Mouse (Mus musculus) common myeloid progenitor, adult 5-6 weeks (primary cell): ENCODE results near the gene Serpina3j. TPM values are rescaled to one million over a fixed set of nuclear protein-coding genes. Genes with fewer than 3 reads are reported as not detected.

Source experiments
- total RNA-seq: library from RNA; stranded (forward); fragments of 200-1000, 187-1606 nt; gene quantifications from 2 replicates; pipeline ENCODE4 v1.2.3, GENCODE M21; 2017

Gene Serpina3j
- total RNA-seq, 1 experiment from 2014 or later: not detected

Other genes with a start within 250 kb of the Serpina3j start
- not detected in 2 replicates for gene Serpina5, start 213.4 kb upstream of the Serpina3j start, total RNA-seq
- not detected in 2 replicates for gene Serpina3a, start 201.8 kb upstream of the Serpina3j start, total RNA-seq
- gene Serpina3b, start 186.6 kb upstream of the Serpina3j start, total RNA-seq: 0.10 and 0.27 TPM in 2 replicates
- gene Serpina3c, start 160.7 kb upstream of the Serpina3j start, total RNA-seq: not detected in 2 replicates
- gene Serpina3f, start 100.0 kb upstream of the Serpina3j start, total RNA-seq: 0.63 and 0.73 TPM in 2 replicates
- 59.1 and 74.1 TPM in 2 replicates for gene Serpina3g, start 78.3 kb upstream of the Serpina3j start, total RNA-seq
- gene Serpina3i, start 51.4 kb upstream of the Serpina3j start, total RNA-seq: not detected in 2 replicates
- gene Serpina3k, start 23.9 kb downstream of the Serpina3j start, total RNA-seq: not detected in 2 replicates
- not detected in 2 replicates for gene Serpina3m, start 23.9 kb downstream of the Serpina3j start, total RNA-seq
- not detected in 2 replicates for gene Serpina3n, start 92.2 kb downstream of the Serpina3j start, total RNA-seq
- not detected in 2 replicates for gene Gsc, start 158.8 kb downstream of the Serpina3j start, total RNA-seq